Mouse (Mus musculus): ENCODE measurements around the gene Atp1a4. TPM values are rescaled to one million over a fixed set of nuclear protein-coding genes. Genes with fewer than 3 reads are reported as not detected.

The Atp1a4 gene
- total RNA-seq, 2 experiments from 2014 or later, result not detected

GRCm38 (mm10) chr1:172221297-172222063 lies 36.7 kb downstream of the Atp1a4 start:
- intact Hi-C loops (cut with DNase I), result no loop called here
- DNase-seq, result no peak

- DNase-seq, result peak; percentile 73 to 81
- intact Hi-C loops (cut with DNase I), result no loop called here
Observed at GRCm38 (mm10) chr1:172220414-172220813, 37.8 kb downstream of the Atp1a4 start.

GRCm38 (mm10) chr1:172219451-172220406 lies 38.5 kb downstream of the Atp1a4 start, which contains the start of gene Casq1:
Gene Casq1, minus strand, starts transcription at chr1:172219868.
- intact Hi-C loops (cut with DNase I), result loop anchor here (10.0 kb wide), 1 partner anchor 285 kb away; the partner anchor contains the start of gene Tagln2
- DNase-seq, result no peak

- DNase-seq, result no peak
- intact Hi-C loops (cut with DNase I), result loop anchor here (10.0 kb wide), 1 partner anchor 286 kb away; the partner anchor contains the start of gene Tagln2
Observed at GRCm38 (mm10) chr1:172218164-172218910, 39.9 kb downstream of the Atp1a4 start.

- DNase-seq, result peak; percentile 96 to 97
- intact Hi-C loops (cut with DNase I), result loop anchor here (1.0 to 10.0 kb wide), 4 partner anchors 26 to 288 kb away; partner anchors contain the start of gene Tagln2
Observed at GRCm38 (mm10) chr1:172217148-172217547, 41.1 kb downstream of the Atp1a4 start.

- intact Hi-C loops (cut with DNase I), result loop anchor here (2.0 to 10.0 kb wide), 2 partner anchors 46 to 290 kb away; partner anchors contain the start of gene Tagln2
- DNase-seq, result peak; percentile 54 to 59
Observed at GRCm38 (mm10) chr1:172214748-172215147, 43.5 kb downstream of the Atp1a4 start.

GRCm38 (mm10) chr1:172213771-172214170 lies 44.4 kb downstream of the Atp1a4 start:
- intact Hi-C loops (cut with DNase I), result loop anchor here (2.0 to 10.0 kb wide), 2 partner anchors 45 to 291 kb away; partner anchors contain the start of gene Tagln2
- DNase-seq, result no peak

GRCm38 (mm10) chr1:172212776-172213175 lies 45.4 kb downstream of the Atp1a4 start:
- intact Hi-C loops (cut with DNase I), result loop anchor here (10.0 kb wide), 1 partner anchor 292 kb away; the partner anchor contains the start of gene Tagln2

GRCm38 (mm10) chr1:172207111-172207584 lies 51.1 kb downstream of the Atp1a4 start:
- intact Hi-C loops (cut with DNase I), result loop anchor here (2.0 kb wide), 1 partner anchor 58 kb away; the partner anchor contains the start of gene Dcaf8
- DNase-seq, result no peak

More at GRCm38 (mm10) chr1:172212776-172213175, 45.4 kb downstream of the Atp1a4 start:
- DNase-seq, result no peak

- peak; percentile 86 to 88 for DNase-seq
- intact Hi-C loops (cut with DNase I), result loop anchor here (2.0 kb wide), 1 partner anchor 58 kb away; the partner anchor contains the start of gene Dcaf8
Observed at GRCm38 (mm10) chr1:172206141-172206917, 51.9 kb downstream of the Atp1a4 start, which contains the start of gene Pea15a. Gene Pea15a, minus strand, starts transcription at chr1:172206804.

- no peak for DNase-seq
- intact Hi-C loops (cut with DNase I), result loop anchor here (2.0 kb wide), 1 partner anchor 57 kb away; the partner anchor contains the start of gene Dcaf8
Observed at GRCm38 (mm10) chr1:172205741-172206087, 52.5 kb downstream of the Atp1a4 start.

GRCm38 (mm10) chr1:172204814-172205740 lies 53.1 kb downstream of the Atp1a4 start:
- intact Hi-C loops (cut with DNase I), result no loop called here
- DNase-seq, result no peak

GRCm38 (mm10) chr1:172204033-172204813 lies 54.0 kb downstream of the Atp1a4 start:
- intact Hi-C loops (cut with DNase I), result no loop called here
- DNase-seq, result no peak

- DNase-seq, result no peak
- intact Hi-C loops (cut with DNase I), result no loop called here
Observed at GRCm38 (mm10) chr1:172203566-172203965, 54.6 kb downstream of the Atp1a4 start.

GRCm38 (mm10) chr1:172202894-172203522 lies 55.2 kb downstream of the Atp1a4 start:
- intact Hi-C loops (cut with DNase I), result no loop called here
- DNase-seq, result no peak
